Mouse (Mus musculus) CH12.LX (cell line): ENCODE measurements around the gene Armc10. TPM values are rescaled to one million over a fixed set of nuclear protein-coding genes. Genes with fewer than 3 reads are reported as not detected.

ENCODE experiments used
- DNase-seq: peaks from one replicate; pipeline ENCODE4 v3.0.0-alpha.2; 2013; ENCODE audit errors: extremely low read depth
- H3K27ac ChIP-seq: 2 replicates; pipeline ENCODE4 v1.5.1; 2012; ENCODE audit warnings: low read depth, mild to moderate bottlenecking, control low read depth, moderate library complexity; ENCODE audit not compliant: insufficient read depth
- H3K27me3 ChIP-seq: replicated peaks from 2 replicates; pipeline ENCODE3; 2012; ENCODE audit warnings: inconsistent platforms
- H3K36me3 ChIP-seq, 2 experiments: replicated peaks in 1 of 2; 2 replicates each; pipeline versions ENCODE3 to v1.6.1; 2012; ENCODE audit warnings: inconsistent platforms in 1 of 2, low read length in 1 of 2, mild to moderate bottlenecking in 1 of 2, mixed read lengths in 1 of 2, moderate library complexity in 1 of 2; ENCODE audit not compliant: control insufficient read depth in 1 of 2, insufficient read depth in 1 of 2
- H3K4me1 ChIP-seq, 2 experiments: 2 replicates each; pipeline ENCODE4 v1.6.1; 2012; ENCODE audit warnings: inconsistent platforms in 1 of 2, moderate library complexity in 1 of 2; ENCODE audit not compliant: insufficient read depth in 2 of 2, control insufficient read depth in 1 of 2
- H3K4me2 ChIP-seq: 2 replicates; pipeline ENCODE4 v1.6.1; 2012; ENCODE audit warnings: low read depth, mild to moderate bottlenecking, control low read depth; ENCODE audit not compliant: poor library complexity, insufficient read depth, severe bottlenecking
- H3K4me3 ChIP-seq, 3 experiments: fragments of 150-350 bp in 1 of 3; sonication (generic) in 1 of 3; replicated peaks in 1 of 3; 2 replicates each; pipeline versions ENCODE3 to v1.5.1; 2011 to 2012; ENCODE audit warnings: low read depth in 2 of 3, low read length in 2 of 3, mild to moderate bottlenecking in 2 of 3, moderate library complexity in 2 of 3, control low read depth in 1 of 3, improper control_type of control experiment in 1 of 3, inconsistent platforms in 1 of 3, mixed read lengths in 1 of 3; ENCODE audit not compliant: poor library complexity in 1 of 3
- H3K79me2 ChIP-seq: replicated peaks from 2 replicates; pipeline ENCODE4 v1.6.1; 2012; ENCODE audit warnings: mild to moderate bottlenecking, moderate library complexity; ENCODE audit not compliant: control insufficient read depth, poor library complexity, insufficient read depth, severe bottlenecking; ENCODE audit errors: extremely low read depth
- H3K9ac ChIP-seq: 2 replicates; pipeline ENCODE4 v1.6.1; 2012; ENCODE audit warnings: low read depth, mild to moderate bottlenecking, control low read depth, moderate library complexity; ENCODE audit not compliant: insufficient read depth
- H3K9me3 ChIP-seq: replicated peaks from 2 replicates; pipeline ENCODE3; 2012; ENCODE audit warnings: low read length, inconsistent platforms, mixed read lengths
- CHD1 ChIP-seq: IDR thresholded peaks from 2 replicates; pipeline ENCODE4 v1.6.1; 2012; ENCODE audit warnings: low read depth, low read length, improper control_type of control experiment, inconsistent platforms
- CHD2 ChIP-seq: IDR thresholded peaks from 2 replicates; pipeline ENCODE4 v1.6.1; 2011; ENCODE audit warnings: low read length, improper control_type of control experiment
- CTCF ChIP-seq, 2 experiments: IDR thresholded peaks in 1 of 2; conservative IDR thresholded peaks in 1 of 2; 2 replicates each; pipeline ENCODE4 v1.5.1; 2011 to 2012; ENCODE audit warnings: low read depth in 2 of 2, low read length in 2 of 2, improper control_type of control experiment in 1 of 2, inconsistent platforms in 1 of 2, mild to moderate bottlenecking in 1 of 2, moderate library complexity in 1 of 2
- E2F4 ChIP-seq: IDR thresholded peaks from 2 replicates; pipeline ENCODE4 v1.6.1; 2011; ENCODE audit warnings: low read depth, low read length, improper control_type of control experiment; ENCODE audit not compliant: insufficient replicate concordance
- ETS1 ChIP-seq: conservative IDR thresholded peaks from 2 replicates; pipeline ENCODE4 v1.6.1; 2012; ENCODE audit warnings: low read depth, mild to moderate bottlenecking, inconsistent platforms, low read length, improper control_type of control experiment, moderate library complexity
- HCFC1 ChIP-seq: IDR thresholded peaks from 2 replicates; pipeline ENCODE4 v1.6.1; 2012; ENCODE audit warnings: low read depth, mild to moderate bottlenecking, inconsistent platforms, low read length, improper control_type of control experiment
- JUND ChIP-seq: conservative IDR thresholded peaks from 2 replicates; pipeline ENCODE4 v1.6.1; 2011; ENCODE audit warnings: low read depth, low read length, improper control_type of control experiment
- MXI1 ChIP-seq: IDR thresholded peaks from 2 replicates; pipeline ENCODE4 v1.6.1; 2011; ENCODE audit warnings: mild to moderate bottlenecking, low read depth, low read length, improper control_type of control experiment
- NELFE ChIP-seq: IDR thresholded peaks from 2 replicates; pipeline ENCODE4 v1.6.1; 2011; ENCODE audit warnings: low read depth, low read length, improper control_type of control experiment
- NRF1 ChIP-seq: IDR thresholded peaks from 2 replicates; pipeline ENCODE4 v1.6.1; 2014; ENCODE audit warnings: low read depth, mild to moderate bottlenecking, inconsistent platforms, low read length, improper control_type of control experiment, moderate library complexity
- POLR2A ChIP-seq: IDR thresholded peaks from 2 replicates; pipeline ENCODE4 v1.6.1; 2011; ENCODE audit warnings: low read depth, mild to moderate bottlenecking, improper control_type of control experiment, low read length
- SIN3A ChIP-seq: IDR thresholded peaks from 2 replicates; pipeline ENCODE4 v1.6.1; 2012; ENCODE audit warnings: low read length, improper control_type of control experiment, inconsistent platforms
- SMC3 ChIP-seq: IDR thresholded peaks from 2 replicates; pipeline ENCODE4 v1.6.1; 2011; ENCODE audit warnings: low read depth, low read length, improper control_type of control experiment
- TCF12 ChIP-seq: IDR thresholded peaks from 2 replicates; pipeline ENCODE4 v1.6.1; 2014; ENCODE audit warnings: low read depth, mild to moderate bottlenecking, inconsistent platforms, low read length, improper control_type of control experiment
- USF2 ChIP-seq: conservative IDR thresholded peaks from 2 replicates; pipeline ENCODE4 v1.6.1; 2011; ENCODE audit warnings: low read depth, low read length, improper control_type of control experiment
- ZC3H11A ChIP-seq: IDR thresholded peaks from 2 replicates; pipeline ENCODE4 v1.6.1; 2012; ENCODE audit warnings: low read depth, mild to moderate bottlenecking, inconsistent platforms, low read length, improper control_type of control experiment
- ZMIZ1 ChIP-seq: IDR thresholded peaks from 2 replicates; pipeline ENCODE4 v1.6.1; 2012; ENCODE audit warnings: low read depth, mild to moderate bottlenecking, inconsistent platforms, low read length, improper control_type of control experiment
- ZNF384 ChIP-seq: IDR thresholded peaks from 2 replicates; pipeline ENCODE4 v1.6.1; 2012; ENCODE audit warnings: low read depth, low read length, improper control_type of control experiment, inconsistent platforms
- dilution Hi-C: fragments of 300-500 bp; cut with MboI; formaldehyde crosslinking; loops from 2 replicates; pipeline ENCODE4 v1.14.3; 2020; ENCODE audit warnings: low sequenced_read_pairs; ENCODE audit not compliant: extremely low pct_unique_long_range_greater_than_20kb, extremely low pct_ligation_motif_present
- in situ Hi-C: fragments of 300-500 bp; cut with MboI; formaldehyde crosslinking; loops from 3 replicates; pipeline ENCODE4 v1.14.3; 2019; ENCODE audit warnings: low sequenced_read_pairs, low pct_ligation_motif_present, low pct_unique_long_range_greater_than_20kb, mixed read lengths
- polyA plus RNA-seq: library from polyadenylated mRNA; unstranded; fragments of >175 nt; gene quantifications from 2 replicates; pipeline ENCODE4 v1.2.1, GENCODE M21; 2012; ENCODE audit warnings: low read depth; ENCODE audit not compliant: insufficient read length
- total RNA-seq, 2 experiments: library from RNA; depleted of rRNA; stranded (reverse); fragments of 300-350 nt in 1 of 2; fragments of >200 nt in 1 of 2; gene quantifications; 2 replicates each; pipeline ENCODE4 v1.2.3; 2012 to 2014

Gene Armc10
- total and polyA plus RNA-seq, 3 experiments, result 39.1 to 71.9 (median 46.0) TPM

DNA sequence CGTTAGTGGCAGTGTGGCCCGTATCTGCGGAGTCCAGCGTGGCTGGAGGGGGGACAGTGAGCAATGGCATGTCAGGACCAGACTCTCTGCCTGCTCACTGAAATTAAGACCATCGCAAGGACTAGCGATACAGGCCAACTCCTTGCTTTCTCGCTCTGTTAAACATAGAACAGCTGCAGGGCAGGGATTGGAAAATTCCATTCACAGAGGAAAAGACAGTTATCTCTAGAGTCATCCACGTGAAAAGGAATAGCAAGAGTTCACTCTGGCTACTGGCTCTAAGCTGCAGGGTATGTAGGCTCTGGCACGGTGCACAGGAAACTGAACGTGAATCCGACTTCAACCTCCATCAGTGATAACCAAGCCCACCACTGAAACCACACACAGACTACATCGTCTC, 29.4 kb downstream of the Armc10 start:
- no peak overlapping the region for H3K4me3 ChIP-seq
- in situ Hi-C loops, result no loop called here

DNA sequence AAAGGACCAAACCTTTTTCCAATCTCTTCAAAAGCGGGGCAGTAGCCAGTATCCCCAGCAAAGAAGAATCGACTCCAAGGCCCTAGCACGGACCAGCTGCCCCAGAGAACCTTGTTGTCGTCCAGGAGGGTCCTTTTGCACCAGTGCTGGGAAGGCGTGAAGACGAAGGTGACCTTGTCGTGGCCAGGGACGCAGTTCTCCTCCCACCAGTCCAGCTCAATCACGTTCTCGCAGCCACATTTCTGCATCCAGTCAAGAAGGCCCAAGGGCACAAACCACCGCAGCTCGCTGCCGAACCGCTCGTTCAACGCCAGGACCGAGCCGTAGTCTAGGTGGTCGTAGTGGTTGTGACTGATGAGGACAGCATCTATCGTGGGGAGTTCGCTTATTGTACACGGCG, 29.9 kb downstream of the Armc10 start:
- Histone ChIP-seq H3K36me3 (peaks cover 4 to 14% of the 10 kb centered on the region in 2 experiments), H3K4me1 (no peaks in the 10 kb centered on the region), H3K4me2 (no peak overlapping the region), H3K9ac (no peak overlapping the region), H3K9me3 (no peaks in the 10 kb centered on the region), H3K79me2 (no peaks in the 10 kb centered on the region), H3K27ac (no peak overlapping the region), H3K27me3 (no peaks in the 10 kb centered on the region), H3K4me3 (no peak overlapping the region)
- dilution Hi-C loops (no loop called here), in situ Hi-C loops (no loop called here)
- TF ChIP-seq SMC3, result no peak
- no peak for TF ChIP-seq CHD2
- no peak for TF ChIP-seq SIN3A
- TF ChIP-seq ZNF384, result no peak
- no peak for TF ChIP-seq JUND
- no peak for DNase-seq

More for the DNA sequence above, 29.4 kb downstream of the Armc10 start:
- dilution Hi-C loops, result no loop called here
- Histone ChIP-seq H3K9ac (no peak overlapping the region), H3K9me3 (no peaks in the 10 kb centered on the region), H3K27me3 (no peaks in the 10 kb centered on the region), H3K4me2 (no peak overlapping the region), H3K79me2 (no peaks in the 10 kb centered on the region), H3K4me1 (no peaks in the 10 kb centered on the region)
- DNase-seq, result no peak
- TF ChIP-seq TCF12, result no peak
- no peak for TF ChIP-seq JUND
- TF ChIP-seq ETS1, result no peak
- TF ChIP-seq ZMIZ1, result no peak
- no peak for TF ChIP-seq CHD2
- no peak for TF ChIP-seq HCFC1
- no peak for TF ChIP-seq NRF1
- TF ChIP-seq CTCF (conservative IDR thresholded peaks at IDR 0.05 in 1 of 2, IDR thresholded peaks at IDR 0.05 in 1 of 2; ENCODE audit: low read depth in 2 of 2, low read length in 2 of 2), result no peak
- TF ChIP-seq ZNF384, result no peak
- TF ChIP-seq POLR2A, result no peak
- TF ChIP-seq SMC3, result no peak
- TF ChIP-seq MXI1, result no peak
- no peak for TF ChIP-seq CHD1
- TF ChIP-seq NELFE, result no peak
- no peak for TF ChIP-seq ZC3H11A
- TF ChIP-seq USF2, result no peak
- TF ChIP-seq E2F4, result no peak
- TF ChIP-seq, all 38 proteins: peak for 0
- H3K36me3 ChIP-seq, result peaks cover 4 to 14% of the 10 kb centered on the region in 2 experiments
- H3K27ac ChIP-seq, result no peak overlapping the region
